Mouse (Mus musculus) limb, embryonic 14.5 days (tissue): ENCODE results near the gene Oas1h. TPM values are rescaled to one million over a fixed set of nuclear protein-coding genes. Genes with fewer than 3 reads are reported as not detected.

Experiments used
- ATAC-seq: fragments of 200-750 bp; cut with Nextera tagmentation; 2 replicates; pipeline ENCODE4 v1.8.0; 2017; ENCODE audit warnings: low read depth, moderate number of reproducible peaks, moderate TSS enrichment; ENCODE audit not compliant: low FRiP score
- DNase-seq: peaks from one replicate; pipeline ENCODE4 v3.0.0-alpha.2; 2015; ENCODE audit warnings: low spot score
- H3K27ac ChIP-seq: fragments of 300-500 bp; sonication (generic); replicated peaks from 2 replicates; pipeline ENCODE4 v1.5.1; 2014; ENCODE audit warnings: low read depth, mild to moderate bottlenecking, low read length, moderate library complexity, mixed read lengths
- H3K27me3 ChIP-seq: fragments of 300-500 bp; sonication (generic); 2 replicates; pipeline ENCODE4 v1.6.1; 2014; ENCODE audit warnings: low read length, mixed read lengths; ENCODE audit not compliant: control insufficient read depth, insufficient read depth
- H3K36me3 ChIP-seq: fragments of 300-500 bp; sonication (generic); 2 replicates; pipeline ENCODE4 v1.6.1; 2014; ENCODE audit warnings: mild to moderate bottlenecking, low read length, moderate library complexity, mixed read lengths; ENCODE audit not compliant: control insufficient read depth, insufficient read depth
- H3K4me1 ChIP-seq: fragments of 300-500 bp; sonication (generic); 2 replicates; pipeline ENCODE4 v1.6.1; 2014; ENCODE audit warnings: antibody characterized with exemption, low read length, mixed read lengths; ENCODE audit not compliant: control insufficient read depth, insufficient read depth
- H3K4me2 ChIP-seq: fragments of 300-500 bp; sonication (generic); replicated peaks from 2 replicates; pipeline ENCODE4 v1.6.1; 2014; ENCODE audit warnings: low read depth, mild to moderate bottlenecking, low read length, moderate library complexity; ENCODE audit not compliant: severe bottlenecking
- H3K4me3 ChIP-seq: fragments of 300-500 bp; sonication (generic); replicated peaks from 2 replicates; pipeline ENCODE4 v1.5.1; 2014; ENCODE audit warnings: low read length
- H3K9ac ChIP-seq: fragments of 300-500 bp; sonication (generic); 2 replicates; pipeline ENCODE4 v1.6.1; 2014; ENCODE audit warnings: mild to moderate bottlenecking, low read depth, low read length, moderate library complexity; ENCODE audit not compliant: severe bottlenecking
- H3K9me3 ChIP-seq: fragments of 300-500 bp; sonication (generic); 2 replicates; pipeline ENCODE4 v1.6.1; 2016; ENCODE audit warnings: low read length; ENCODE audit not compliant: control insufficient read depth
- POLR2A ChIP-seq: fragments of 200-500 bp; IDR thresholded peaks from 2 replicates; pipeline ENCODE4 v1.8.0; 2012; ENCODE audit warnings: inconsistent platforms, mild to moderate bottlenecking, moderate library complexity, borderline replicate concordance; ENCODE audit not compliant: insufficient read depth, insufficient read length; ENCODE audit errors: extremely low read depth
- whole genome bisulfite sequencing: fragments of 180-500 bp; shearing (Covaris S2); extraction: QIAGEN DNeasy Blood & Tissue Kit; methylation state at CpG from one replicate; pipeline ENCODE4 v1.1.7; 2014; 5-methylcytosine and 5-hydroxymethylcytosine counted together
- polyA plus RNA-seq, 2 experiments: library from polyadenylated mRNA; depleted of rRNA in 1 of 2; stranded (reverse) in 1 of 2; unstranded in 1 of 2; fragments of >200 nt; fragmentation: Nextera tagmentation in 1 of 2; extraction: Ambion mirVana in 1 of 2; gene quantifications; 2 replicates each; pipeline versions ENCODE4 v1.2.1 to v1.2.3; 2012 to 2014

Oas1h gene
- polyA plus RNA-seq, 2 experiments = not detected

DNA sequence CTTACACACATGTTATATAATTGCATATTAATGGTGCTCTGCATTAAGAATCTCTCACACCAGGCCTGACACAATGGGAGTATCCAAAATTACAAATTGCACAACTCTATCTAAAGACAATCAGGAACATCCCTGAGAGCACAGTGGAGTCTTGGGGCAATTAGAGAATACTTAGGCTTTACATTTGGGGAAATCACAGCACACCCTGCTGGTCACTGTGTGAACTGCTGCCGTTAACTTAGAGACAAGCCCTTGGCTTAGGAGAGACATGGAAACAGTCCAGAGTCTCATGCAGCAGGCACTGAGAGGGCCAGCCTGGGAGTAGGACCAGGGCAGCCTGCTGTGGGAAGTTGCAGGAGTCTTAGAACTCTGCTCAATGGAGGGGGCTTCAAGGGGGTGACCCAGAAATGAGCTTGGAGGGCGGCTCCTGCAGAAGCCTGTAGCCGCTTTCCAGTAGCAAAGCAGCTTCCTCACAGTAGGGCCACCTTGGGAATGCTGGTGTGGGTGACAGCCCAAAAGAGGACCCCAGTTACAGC lies 11.6 kb upstream of the Oas1h start:
- WGBS = 63% methylated on average over 3 of the region's 3 CpGs
- Histone ChIP-seq H3K27me3 (no peaks in the 10 kb centered on the region), H3K9ac (no peak overlapping the region), H3K9me3 (peaks cover 6% of the 10 kb centered on the region), H3K4me2 (no peak overlapping the region), H3K36me3 (no peaks in the 10 kb centered on the region), H3K4me1 (no peaks in the 10 kb centered on the region), H3K4me3 (no peak overlapping the region), H3K27ac (no peak overlapping the region)
- TF ChIP-seq POLR2A = no peak
- DNase-seq (peak; percentile 15), ATAC-seq (no peak)

DNA sequence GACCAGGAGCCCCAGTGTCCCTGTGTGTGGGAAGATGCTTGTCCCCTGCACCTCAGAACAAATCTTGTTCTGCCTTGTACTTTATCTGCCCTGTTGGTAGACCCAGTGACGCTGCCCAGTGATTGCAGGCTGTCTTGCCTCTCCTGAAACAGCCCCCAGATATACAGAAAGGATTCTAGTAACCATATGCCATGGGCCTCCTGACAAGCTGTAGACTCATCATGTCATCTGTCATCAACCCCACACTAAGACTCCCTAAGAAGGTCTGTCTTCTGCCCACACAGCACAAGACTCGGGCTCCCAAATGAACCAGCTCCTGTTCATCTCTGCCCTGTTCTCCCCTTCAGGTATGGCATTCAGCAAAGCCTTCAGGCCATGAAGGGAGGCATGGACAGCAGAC lies 2.0 kb upstream of the Oas1h start:
- DNase-seq = no peak
- H3K27me3 ChIP-seq = no peaks in the 10 kb centered on the region
- H3K9me3 ChIP-seq = peaks cover 5% of the 10 kb centered on the region
- no peak for ATAC-seq
- H3K4me2 ChIP-seq = no peak overlapping the region
- H3K36me3 ChIP-seq = no peaks in the 10 kb centered on the region
- 76% methylated on average over 2 of the region's 2 CpGs for WGBS
- H3K4me1 ChIP-seq = no peaks in the 10 kb centered on the region
- no peak overlapping the region for H3K9ac ChIP-seq
- H3K4me3 ChIP-seq = no peak overlapping the region
- no peak for TF ChIP-seq POLR2A
- H3K27ac ChIP-seq = no peak overlapping the region

DNA sequence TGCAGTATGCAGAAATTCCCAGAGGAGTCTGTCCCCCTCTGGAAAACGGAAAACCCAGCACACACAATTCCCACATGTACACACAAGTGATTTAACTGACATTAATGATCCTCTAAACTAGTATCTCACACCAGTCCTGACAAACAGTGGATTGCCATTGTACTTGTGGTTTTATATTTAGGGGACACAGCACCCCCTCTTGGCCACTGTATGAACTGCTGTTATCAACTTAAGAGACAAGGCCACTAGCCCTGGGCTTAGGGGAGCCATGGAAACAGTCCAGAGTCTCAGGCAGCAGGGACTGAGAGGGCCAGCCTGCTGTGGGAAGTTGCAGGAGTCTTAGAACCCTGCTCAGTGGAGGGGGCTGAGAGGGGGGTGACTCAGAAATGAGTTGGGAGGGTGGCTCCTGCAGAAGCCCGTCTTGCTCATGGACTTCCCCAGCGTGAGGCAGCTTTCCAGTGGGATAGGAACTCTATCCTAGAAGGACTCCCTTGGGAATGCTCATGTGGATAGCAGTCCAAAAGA lies 4.2 kb downstream of the Oas1h start:
- DNase-seq (no peak), ATAC-seq (no peak)
- Histone ChIP-seq H3K36me3 (no peaks in the 10 kb centered on the region), H3K9ac (no peak overlapping the region), H3K4me1 (no peaks in the 10 kb centered on the region), H3K4me2 (no peak overlapping the region), H3K27me3 (no peaks in the 10 kb centered on the region), H3K9me3 (no peaks in the 10 kb centered on the region), H3K4me3 (no peak overlapping the region), H3K27ac (no peak overlapping the region)
- no peak for TF ChIP-seq POLR2A
- 67% methylated on average over 3 of the region's 3 CpGs for WGBS

DNA sequence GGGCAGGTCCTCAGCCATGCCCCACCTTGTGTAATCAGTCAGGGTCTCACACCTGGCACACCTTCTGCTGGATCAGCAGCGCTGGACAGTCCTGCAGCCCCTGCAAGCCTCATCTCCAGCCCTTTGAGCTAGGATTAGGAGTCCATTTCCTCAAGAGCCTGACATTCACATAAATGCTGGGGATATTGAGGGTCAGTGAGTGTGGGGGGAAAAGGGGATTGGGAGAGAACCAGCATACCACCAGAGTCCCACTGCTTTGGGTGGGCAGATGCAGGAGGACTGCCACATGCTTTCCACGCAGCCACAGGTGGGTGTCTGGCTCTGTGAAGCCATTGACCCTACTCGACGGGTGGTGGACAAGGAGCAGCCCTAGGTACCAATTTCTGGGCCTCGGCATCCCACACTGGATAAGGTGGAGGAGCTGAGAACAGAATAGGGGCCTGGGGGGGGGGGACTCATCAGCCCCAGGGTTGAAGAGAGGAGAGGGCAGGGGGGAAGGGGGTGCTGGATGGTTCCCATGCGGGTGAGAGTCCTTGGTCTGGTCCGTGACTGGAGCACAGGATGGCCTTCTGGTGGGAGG lies 8.3 kb downstream of the Oas1h start:
- Histone ChIP-seq H3K36me3 (no peaks in the 10 kb centered on the region), H3K27ac (no peak overlapping the region), H3K4me3 (no peak overlapping the region), H3K9me3 (no peaks in the 10 kb centered on the region), H3K27me3 (no peaks in the 10 kb centered on the region), H3K9ac (no peak overlapping the region), H3K4me1 (no peaks in the 10 kb centered on the region), H3K4me2 (no peak overlapping the region)
- no peak for ATAC-seq
- WGBS = 79% methylated on average over 7 of the region's 7 CpGs
- DNase-seq = no peak
- no peak for TF ChIP-seq POLR2A

DNA sequence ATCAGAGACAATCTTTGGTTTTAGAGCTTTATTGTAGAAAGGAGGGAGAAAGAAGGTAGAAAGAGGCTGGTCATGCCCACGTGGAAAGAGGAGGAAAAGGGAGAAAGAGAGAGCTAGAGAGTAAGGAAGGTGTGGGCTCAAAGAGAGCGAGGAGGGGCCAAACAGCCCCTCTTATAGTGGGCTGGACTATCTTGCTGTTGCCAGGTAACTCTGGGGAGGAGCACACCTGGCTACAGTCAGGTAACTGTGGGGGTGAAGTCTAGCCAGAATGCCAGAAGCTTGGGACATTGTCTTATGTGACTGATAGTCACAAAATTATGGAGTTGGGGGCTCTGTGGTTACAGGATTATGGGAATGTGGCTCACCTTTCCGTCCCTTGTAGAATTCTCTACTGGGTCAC lies 8.9 kb downstream of the Oas1h start:
- 67% methylated on average over 3 of the region's 3 CpGs for WGBS
- H3K4me1 ChIP-seq = no peaks in the 10 kb centered on the region
- no peak overlapping the region for H3K4me2 ChIP-seq
- DNase-seq (no peak), ATAC-seq (no peak)
- TF ChIP-seq POLR2A = no peak
- H3K27me3 ChIP-seq = no peaks in the 10 kb centered on the region
- H3K9ac ChIP-seq = no peak overlapping the region
- no peaks in the 10 kb centered on the region for H3K36me3 ChIP-seq
- H3K27ac ChIP-seq = no peak overlapping the region
- H3K9me3 ChIP-seq = no peaks in the 10 kb centered on the region
- no peak overlapping the region for H3K4me3 ChIP-seq
